ENCODE assay signal across 8 mouse cellular contexts in the genomic region with DNA sequence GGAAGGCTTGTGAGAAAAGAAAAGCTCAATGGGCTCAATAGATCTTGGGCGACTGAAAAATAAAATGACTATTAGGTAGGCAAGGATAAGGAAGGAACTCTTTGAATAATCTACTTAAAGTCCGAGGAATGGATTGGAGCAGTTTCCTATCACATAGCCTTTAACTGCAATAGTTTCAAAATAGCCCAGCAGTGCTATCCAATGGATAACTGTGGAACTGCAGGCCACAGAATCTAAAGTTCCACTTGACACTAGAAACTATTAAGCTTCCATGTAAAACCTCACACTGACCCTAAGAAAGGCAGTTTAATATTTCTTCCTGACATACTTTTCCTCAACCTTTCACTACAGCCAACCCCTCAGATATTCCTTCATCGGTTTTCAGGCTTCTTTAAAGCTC.
A peak's percentile ranks its signal among the peaks of the same experiment; 100 is the strongest.
DNase-seq lines count a peak whose midpoint lies in the region; TF ChIP-seq lines count a peak whose summit lies in the region.
"Had no signal": no experiment of that assay in that cellular context is flagged by ENCODE, and none has a peak within 500 bp of the region (broad histone marks: within the 10 kb centered on the region; RNA-seq: fewer than 3 reads in every experiment).

No protein-coding gene starts in this region.

- peak; percentile 27 for TF ChIP-seq RAD21 in MEL (IDR thresholded peaks at IDR 0.05; ENCODE audit: low read depth, low read length)

- no peak overlapping the region for H3K9ac ChIP-seq in MEL (ENCODE audit: control insufficient read depth, low read depth, low read length, poor library complexity, severe bottlenecking)
- H3K9ac ChIP-seq: embryonic facial prominence, embryonic 15.5 days had no signal

- H3K79me2 ChIP-seq in MEL (ENCODE audit: control insufficient read depth, insufficient read depth, low read length, poor library complexity) = no peaks in the 10 kb centered on the region

- H3K36me3 ChIP-seq in MEL (ENCODE audit: control insufficient read depth in 1 of 2, insufficient read depth in 2 of 2, low read length in 2 of 2) = no peaks in the 10 kb centered on the region
- H3K36me3 ChIP-seq: embryonic facial prominence, embryonic 15.5 days had no signal

- no peak for TF ChIP-seq EP300 in MEL (IDR thresholded peaks at IDR 0.05; ENCODE audit: low read depth in 1 of 2, low read length in 2 of 2)

- H3K4me3 ChIP-seq in MEL (ENCODE audit: control insufficient read depth in 1 of 2, insufficient read depth in 1 of 2, low read depth in 2 of 2, low read length in 2 of 2) = no peak overlapping the region
- H3K4me3 ChIP-seq: embryonic facial prominence, embryonic 15.5 days had no signal

- H3K4me1 ChIP-seq in MEL (ENCODE audit: control insufficient read depth in 1 of 2, insufficient read depth in 2 of 2, low read length in 2 of 2) = no peaks in the 10 kb centered on the region
- H3K4me1 ChIP-seq: embryonic facial prominence, embryonic 15.5 days had no signal

- H3K27me3 ChIP-seq in MEL (ENCODE audit: control insufficient read depth in 1 of 2, insufficient read depth in 2 of 2, low read length in 2 of 2) = no peaks in the 10 kb centered on the region
- H3K27me3 ChIP-seq: embryonic facial prominence, embryonic 15.5 days had no signal

- DNase-seq in kidney, adult 9 months = peak; percentile 4
- no peak for DNase-seq in kidney, adult 11 months
- peak; percentile 6 for DNase-seq in MEL (ENCODE audit: low read depth, low spot score)
- peak; percentile 51 for DNase-seq in brain, adult 2 months (ENCODE audit: low read depth, low spot score)
- DNase-seq in kidney, postnatal 14 days = peak; percentile 12
- peak; percentile 44 to 53 for DNase-seq in right cerebral cortex, adult 2 months (ENCODE audit: low spot score in 2 of 2)
- DNase-seq in spleen, postnatal 4 days (ENCODE audit: low spot score in 2 of 2) = no peak

- no peaks in the 10 kb centered on the region for H3K9me3 ChIP-seq in MEL (replicated peaks; ENCODE audit: insufficient read depth, low read length)
- H3K9me3 ChIP-seq: embryonic facial prominence, embryonic 15.5 days had no signal

- TF ChIP-seq CTCF in MEL (IDR thresholded peaks at IDR 0.05 in 2 of 3, conservative IDR thresholded peaks at IDR 0.05 in 1 of 3; ENCODE audit: control insufficient read depth in 1 of 3, insufficient read depth in 1 of 3, low read depth in 2 of 3, low read length in 3 of 3, poor library complexity in 1 of 3, severe bottlenecking in 1 of 3) = peak in 2 of 3 experiments; percentile 10 to 28; a peak in 2 of 6 replicates

- no peak for TF ChIP-seq POLR2A in MEL (IDR thresholded peaks at IDR 0.05; ENCODE audit: control insufficient read depth in 1 of 2, insufficient read depth in 1 of 2, low read depth in 1 of 2, low read length in 2 of 2, poor library complexity in 1 of 2)

- H3K27ac ChIP-seq in MEL (ENCODE audit: control insufficient read depth, low read depth, low read length) = no peak overlapping the region
- H3K27ac ChIP-seq: embryonic facial prominence, embryonic 15.5 days had no signal

TF ChIP-seq in MEL, 35 proteins besides CTCF, POLR2A, EP300 and RAD21:
- TF ChIP-seq MEF2A (IDR thresholded peaks at IDR 0.05; ENCODE audit: extremely low read depth, insufficient replicate concordance, low read depth, low read length, poor library complexity, severe bottlenecking) = no peak
- peak; percentile 31; the same call in 1 of the 2 replicates for TF ChIP-seq SMC3 (IDR thresholded peaks at IDR 0.05; ENCODE audit: low read depth, low read length)
- no peak for TF ChIP-seq BHLHE40 (IDR thresholded peaks at IDR 0.05; ENCODE audit: borderline replicate concordance, low read depth, low read length)
- TF ChIP-seq USF1 (IDR thresholded peaks at IDR 0.05; ENCODE audit: low read depth, low read length) = no peak
- TF ChIP-seq CHD1 (IDR thresholded peaks at IDR 0.05; ENCODE audit: low read depth, low read length) = no peak
- TF ChIP-seq JUND (IDR thresholded peaks at IDR 0.05; ENCODE audit: low read depth, low read length) = no peak

Comparison
In these comparisons a context has a peak if more than half of its experiments do, and no peak if none do; other contexts are left out.
1. DNase-seq: peak in kidney, adult 9 months (single experiment), MEL (single experiment), brain, adult 2 months (single experiment), kidney, postnatal 14 days (single experiment) and right cerebral cortex, adult 2 months (2 of 2); none in kidney, adult 11 months (single experiment) and spleen, postnatal 4 days (0 of 2).